Mouse (Mus musculus) kidney, embryonic 16.5 days (tissue): ENCODE measurements around the gene Ccdc92. TPM values are rescaled to one million over a fixed set of nuclear protein-coding genes. Genes with fewer than 3 reads are reported as not detected.

Experiments
- ATAC-seq: fragments of 200-750 bp; cut with Nextera tagmentation; 2 replicates; pipeline ENCODE4 v1.8.0; 2017; ENCODE audit warnings: moderate TSS enrichment; ENCODE audit not compliant: low FRiP score, low TSS enrichment
- H3K27ac ChIP-seq: fragments of 300-500 bp; sonication (generic); 2 replicates; pipeline ENCODE4 v1.5.1; 2014; ENCODE audit warnings: low read length
- H3K27me3 ChIP-seq: fragments of 300-500 bp; sonication (generic); 2 replicates; pipeline ENCODE4 v1.6.1; 2014; ENCODE audit warnings: low read length, control low read depth, mixed read lengths; ENCODE audit not compliant: insufficient read depth
- H3K36me3 ChIP-seq: fragments of 300-500 bp; sonication (generic); 2 replicates; pipeline ENCODE4 v1.6.1; 2014; ENCODE audit warnings: low read length, control low read depth, mixed read lengths; ENCODE audit not compliant: insufficient read depth
- H3K4me1 ChIP-seq: fragments of 300-500 bp; sonication (generic); 2 replicates; pipeline ENCODE4 v1.6.1; 2014; ENCODE audit warnings: low read length, control low read depth, mixed read lengths; ENCODE audit not compliant: insufficient read depth
- H3K4me2 ChIP-seq: fragments of 300-500 bp; sonication (generic); replicated peaks from 2 replicates; pipeline ENCODE4 v1.6.1; 2014; ENCODE audit warnings: low read depth, low read length
- H3K4me3 ChIP-seq: fragments of 300-500 bp; sonication (generic); 2 replicates; pipeline ENCODE4 v1.5.1; 2014; ENCODE audit warnings: mild to moderate bottlenecking, low read length
- H3K9ac ChIP-seq: fragments of 300-500 bp; sonication (generic); replicated peaks from 2 replicates; pipeline ENCODE4 v1.6.1; 2014; ENCODE audit warnings: low read length
- H3K9me3 ChIP-seq: fragments of 300-500 bp; sonication (generic); 2 replicates; pipeline ENCODE4 v1.6.1; 2016; ENCODE audit warnings: low read length, control low read depth
- WGBS: fragments of 180-500 bp; shearing (Covaris S2); extraction: QIAGEN DNeasy Blood & Tissue Kit; methylation state at CpG from one replicate; pipeline ENCODE4 v1.1.7; 2014; 5-methylcytosine and 5-hydroxymethylcytosine counted together
- polyA plus RNA-seq: library from polyadenylated mRNA; unstranded; fragments of >200 nt; fragmentation: Nextera tagmentation; extraction: Ambion mirVana; gene quantifications from 2 replicates; pipeline ENCODE4 v1.2.1, GENCODE M21; 2015

Ccdc92 gene
- polyA plus RNA-seq: 8.8 and 9.3 TPM in 2 replicates

DNA sequence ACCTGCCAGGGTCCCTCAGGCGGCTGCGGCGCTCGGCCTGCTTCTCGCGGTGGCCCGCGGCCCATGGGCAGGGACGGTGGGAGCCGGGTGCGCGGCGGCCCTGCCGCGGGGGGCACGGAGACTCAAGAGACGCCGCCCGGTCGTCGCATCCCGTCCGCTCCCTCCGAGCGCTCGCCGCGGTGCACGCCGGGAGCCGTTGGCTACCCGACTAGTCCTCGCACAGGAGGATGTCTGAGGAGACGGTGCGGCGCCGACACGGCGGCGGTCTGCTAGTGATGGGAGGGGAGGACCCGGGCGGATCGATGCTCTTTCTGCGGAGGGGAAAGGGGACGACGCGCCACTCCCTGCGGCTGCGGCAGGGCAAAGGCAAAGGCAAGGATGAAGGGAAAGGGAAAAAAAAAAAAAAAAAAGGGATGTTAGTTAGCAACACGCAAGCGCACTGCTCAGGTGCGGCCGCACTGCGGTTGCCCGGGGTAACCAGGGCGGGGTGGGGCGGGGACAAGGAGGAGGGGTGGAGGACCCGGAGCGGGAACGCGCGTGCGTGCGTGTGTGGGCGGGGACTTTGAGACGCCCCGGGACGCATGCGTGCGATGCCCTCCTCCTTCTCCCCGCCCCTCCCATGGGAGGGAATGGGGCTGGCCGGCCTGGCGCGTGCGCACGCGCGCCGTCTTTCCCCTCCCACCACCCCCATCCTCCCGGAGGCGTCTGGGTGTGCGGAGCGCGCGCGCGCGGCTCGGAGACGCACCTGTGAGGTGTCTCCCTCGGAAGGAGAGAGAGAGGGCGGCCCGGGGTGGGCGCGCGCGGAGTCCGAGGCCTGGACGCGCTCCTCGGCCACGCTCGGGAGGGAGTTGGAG is at the start of gene Ccdc92, which contains the start of gene Zfp664:
Ccdc92 (minus strand) TSS at position 412 of the 854 bp plus-strand sequence.
Zfp664 (plus strand) TSS at position 679 of the 854 bp plus-strand sequence.
- H3K4me1 ChIP-seq: peaks cover 28% of the 10 kb centered on the region
- peak within 1 kb of the TSS; percentile 90 for H3K4me3 ChIP-seq
- peak within 1 kb of the TSS; percentile 99 for H3K4me2 ChIP-seq
- peak; percentile 93 for ATAC-seq
- peaks cover 21% of the 10 kb centered on the region for H3K27me3 ChIP-seq
- WGBS: under 1% methylated on average over 81 of the region's 103 CpGs
- no peaks in the 10 kb centered on the region for H3K9me3 ChIP-seq
- peak within 1 kb of the TSS; percentile 91 for H3K9ac ChIP-seq
- no peaks in the 10 kb centered on the region for H3K36me3 ChIP-seq
- H3K27ac ChIP-seq: peak within 1 kb of the TSS; percentile 96

GRCm38 (mm10) chr5:124908860-124909259 is 46.6 kb upstream of the Ccdc92 start:
- Histone ChIP-seq H3K27ac (no peak overlapping the region), H3K4me2 (no peak overlapping the region), H3K36me3 (no peaks in the 10 kb centered on the region), H3K9me3 (no peaks in the 10 kb centered on the region), H3K27me3 (no peaks in the 10 kb centered on the region), H3K9ac (no peak overlapping the region), H3K4me3 (no peak overlapping the region), H3K4me1 (no peaks in the 10 kb centered on the region)
- 22% methylated on average over 5 of the region's 5 CpGs for WGBS
- ATAC-seq: peak; percentile 62

- H3K36me3 ChIP-seq: no peaks in the 10 kb centered on the region
- H3K9ac ChIP-seq: no peak overlapping the region
- 59% methylated on average over 13 of the region's 13 CpGs for WGBS
- no peaks in the 10 kb centered on the region for H3K4me1 ChIP-seq
- no peak for ATAC-seq
- H3K9me3 ChIP-seq: no peaks in the 10 kb centered on the region
- H3K4me3 ChIP-seq: no peak overlapping the region
- H3K27ac ChIP-seq: no peak overlapping the region
- no peak overlapping the region for H3K4me2 ChIP-seq
- no peaks in the 10 kb centered on the region for H3K27me3 ChIP-seq
Observed at GRCm38 (mm10) chr5:124906890-124907289, 44.7 kb upstream of the Ccdc92 start.

DNA sequence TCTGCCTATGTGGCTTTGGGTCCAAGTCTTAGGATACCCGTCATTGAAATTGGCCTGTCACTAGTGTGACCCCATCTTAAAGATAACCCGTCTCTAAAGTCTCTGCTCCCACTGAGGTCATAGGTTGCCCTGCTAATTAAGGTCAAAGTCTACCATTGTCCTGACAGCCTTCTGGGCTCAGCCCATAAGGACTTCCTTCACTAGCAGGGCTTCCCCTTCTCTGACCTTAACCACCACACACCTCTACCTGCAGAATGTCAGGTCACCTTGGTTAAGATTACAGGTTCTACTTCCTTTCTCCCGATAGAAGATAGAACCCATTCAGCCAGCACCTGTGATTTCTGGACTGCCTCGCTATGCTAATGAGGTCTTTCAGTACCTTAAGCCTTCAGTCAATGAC is 41.6 kb upstream of the Ccdc92 start:
- Histone ChIP-seq H3K27me3 (no peaks in the 10 kb centered on the region), H3K4me2 (no peak overlapping the region), H3K9me3 (no peaks in the 10 kb centered on the region), H3K4me3 (no peak overlapping the region), H3K4me1 (peaks cover 8% of the 10 kb centered on the region), H3K27ac (no peak overlapping the region), H3K9ac (no peak overlapping the region), H3K36me3 (no peaks in the 10 kb centered on the region)
- ATAC-seq: no peak
- 83% methylated on average over 4 of the region's 4 CpGs for WGBS

DNA sequence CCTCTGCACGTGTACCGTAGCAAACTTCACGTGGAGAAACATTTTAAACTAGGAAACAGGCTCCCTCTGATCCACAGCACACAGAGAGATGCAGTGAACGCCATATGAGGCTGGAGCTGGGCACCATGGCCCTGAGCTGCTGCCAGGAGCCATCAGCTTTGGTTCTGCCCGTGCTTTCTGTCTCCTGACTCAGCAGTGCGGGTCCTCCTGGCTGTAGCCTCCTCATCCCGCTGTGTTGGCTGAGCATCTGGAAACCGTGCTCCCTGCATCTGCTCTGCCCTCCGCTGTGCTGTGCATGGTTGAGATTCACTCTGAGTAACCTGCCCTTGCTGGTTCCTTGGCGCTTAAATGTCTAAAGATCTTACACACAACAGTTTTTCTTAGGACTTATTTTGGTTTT is 40.0 kb upstream of the Ccdc92 start:
- Histone ChIP-seq H3K27me3 (no peaks in the 10 kb centered on the region), H3K4me3 (no peak overlapping the region), H3K4me1 (peaks cover 8% of the 10 kb centered on the region), H3K4me2 (no peak overlapping the region), H3K27ac (no peak overlapping the region), H3K36me3 (no peaks in the 10 kb centered on the region), H3K9me3 (no peaks in the 10 kb centered on the region), H3K9ac (no peak overlapping the region)
- WGBS: 81% methylated on average over 10 of the region's 10 CpGs
- no peak for ATAC-seq

- Histone ChIP-seq H3K27me3 (no peaks in the 10 kb centered on the region), H3K4me2 (no peak overlapping the region), H3K4me3 (no peak overlapping the region), H3K36me3 (no peaks in the 10 kb centered on the region), H3K9me3 (no peaks in the 10 kb centered on the region), H3K27ac (no peak overlapping the region), H3K9ac (no peak overlapping the region), H3K4me1 (peaks cover 9% of the 10 kb centered on the region)
- WGBS: 87% methylated on average over 6 of the region's 6 CpGs
- no peak for ATAC-seq
Observed at GRCm38 (mm10) chr5:124901675-124902074, 39.5 kb upstream of the Ccdc92 start.

DNA sequence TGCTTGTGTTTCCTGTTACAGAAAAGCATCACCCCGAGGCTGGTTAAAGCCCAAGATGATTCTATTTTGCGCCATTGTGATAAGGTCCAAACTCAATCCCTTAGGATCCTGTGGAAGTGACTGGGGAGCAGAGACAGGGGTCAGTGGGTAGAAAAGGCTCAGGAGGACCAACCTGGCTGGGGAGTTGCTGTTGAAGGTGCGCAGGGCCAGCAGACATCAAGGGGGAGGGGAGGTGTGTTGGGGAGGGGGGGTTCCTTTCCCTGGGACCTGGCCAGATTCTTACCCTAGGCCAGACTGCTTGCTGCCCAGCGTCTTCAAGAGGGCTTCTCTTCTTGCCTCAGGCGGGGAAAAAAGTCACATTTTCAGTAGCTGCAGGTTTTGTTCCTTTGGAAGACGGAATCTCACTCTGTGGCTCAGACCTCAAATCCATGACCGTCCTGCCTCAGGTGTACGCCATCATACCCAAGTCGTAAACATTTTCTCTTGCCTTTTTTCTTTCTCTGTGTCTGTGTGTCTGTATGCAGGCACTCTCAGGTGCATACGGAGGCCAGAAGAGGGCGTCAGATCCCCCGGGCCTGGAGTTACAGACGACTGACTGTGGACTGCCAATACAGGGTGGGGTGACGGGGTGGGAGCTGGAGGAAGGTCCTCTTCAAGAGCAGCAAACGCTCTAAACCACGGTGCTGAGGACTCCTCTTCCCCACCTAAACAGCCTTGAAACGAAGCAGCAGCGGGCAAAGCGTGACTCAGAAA is 38.7 kb upstream of the Ccdc92 start:
- no peak overlapping the region for H3K4me3 ChIP-seq
- 67% methylated on average over 19 of the region's 19 CpGs for WGBS
- H3K9ac ChIP-seq: no peak overlapping the region
- H3K4me1 ChIP-seq: peaks cover 14% of the 10 kb centered on the region
- ATAC-seq: no peak
- no peak overlapping the region for H3K27ac ChIP-seq
- H3K4me2 ChIP-seq: no peak overlapping the region
- H3K9me3 ChIP-seq: no peaks in the 10 kb centered on the region
- H3K27me3 ChIP-seq: no peaks in the 10 kb centered on the region
- H3K36me3 ChIP-seq: no peaks in the 10 kb centered on the region

DNA sequence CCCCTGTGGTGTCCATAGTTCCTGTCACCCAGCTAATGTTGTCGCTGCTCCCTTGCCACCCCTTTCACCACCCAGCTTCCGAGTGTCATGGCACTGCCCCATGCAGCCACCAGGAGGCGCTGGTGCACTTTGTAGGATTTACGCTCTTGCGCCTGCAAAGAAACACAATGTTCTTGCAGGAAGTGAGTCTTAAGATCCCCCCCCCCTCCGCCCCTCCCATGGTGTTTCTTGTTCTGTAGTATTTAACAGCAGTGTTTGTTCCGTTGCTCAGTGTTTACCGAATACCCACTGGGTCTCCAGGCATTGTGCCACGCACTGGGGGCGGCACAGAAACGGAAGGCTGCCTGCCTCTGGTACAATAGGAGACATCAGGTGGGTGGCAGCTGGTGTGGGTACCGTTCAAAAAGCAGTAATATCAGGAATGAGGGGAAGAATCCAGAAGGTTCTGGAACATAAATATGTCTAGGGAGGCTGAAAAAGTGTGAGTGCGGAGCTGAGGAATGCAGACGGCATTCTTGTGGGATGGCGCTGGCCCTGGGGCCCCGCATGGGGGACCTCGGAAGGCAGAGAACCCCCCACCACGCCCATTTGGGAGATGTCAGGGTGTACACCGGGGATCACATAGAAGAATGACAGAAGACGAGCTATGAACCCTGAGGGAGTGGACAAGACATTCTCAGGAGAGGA is 37.9 kb upstream of the Ccdc92 start:
- H3K27me3 ChIP-seq: no peaks in the 10 kb centered on the region
- peak overlapping the region; percentile 12; the same call in 1 of the 2 replicates for H3K27ac ChIP-seq
- H3K4me2 ChIP-seq: peak overlapping the region; percentile 40
- peak; percentile 35; the same call in 1 of the 2 replicates for ATAC-seq
- peak overlapping the region; percentile 7; the same call in 1 of the 2 replicates for H3K4me3 ChIP-seq
- 26% methylated on average over 20 of the region's 20 CpGs for WGBS
- no peaks in the 10 kb centered on the region for H3K36me3 ChIP-seq
- peaks cover 17% of the 10 kb centered on the region for H3K4me1 ChIP-seq
- H3K9ac ChIP-seq: 0 out of 2 replicates have a peak overlapping the region, but pooled peaks have one; percentile 2
- H3K9me3 ChIP-seq: no peaks in the 10 kb centered on the region

DNA sequence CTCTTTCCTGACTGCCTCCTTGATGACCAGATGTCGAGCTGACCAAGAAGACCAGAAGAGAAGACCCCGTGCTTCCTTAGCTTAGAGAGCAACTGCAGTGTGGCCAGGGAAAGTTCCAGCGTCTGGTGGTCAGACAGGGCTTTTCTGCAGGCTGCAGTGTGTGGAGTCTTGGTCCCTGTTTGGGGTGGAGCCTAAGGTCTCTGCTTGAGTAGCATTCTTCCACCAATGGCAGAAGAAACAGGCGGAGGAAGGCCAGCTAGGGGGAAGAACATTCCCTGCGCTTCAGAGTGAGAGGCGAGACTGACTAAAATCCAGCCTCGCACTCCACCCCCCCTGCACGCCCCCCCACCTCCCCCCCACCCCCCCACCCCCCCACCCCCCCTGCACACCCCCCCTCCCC is 33.9 kb upstream of the Ccdc92 start:
- Histone ChIP-seq H3K27ac (peak overlapping the region; percentile 46; the same call in 1 of the 2 replicates), H3K36me3 (no peaks in the 10 kb centered on the region), H3K4me1 (peaks cover 17% of the 10 kb centered on the region), H3K4me2 (no peak overlapping the region), H3K9ac (no peak overlapping the region), H3K27me3 (no peaks in the 10 kb centered on the region), H3K9me3 (no peaks in the 10 kb centered on the region), H3K4me3 (no peak overlapping the region)
- ATAC-seq: no peak
- WGBS: 36% methylated on average over 6 of the region's 8 CpGs
